Mouse (Mus musculus): ENCODE data around the gene Mcoln2. TPM values are rescaled to one million over a fixed set of nuclear protein-coding genes. Genes with fewer than 3 reads are reported as not detected.
A peak's percentile ranks its signal among the peaks of the same experiment; 100 is the strongest.

Gene Mcoln2
- polyA plus RNA-seq, 1 experiment from 2014 or later, result 8.8 TPM

DNA sequence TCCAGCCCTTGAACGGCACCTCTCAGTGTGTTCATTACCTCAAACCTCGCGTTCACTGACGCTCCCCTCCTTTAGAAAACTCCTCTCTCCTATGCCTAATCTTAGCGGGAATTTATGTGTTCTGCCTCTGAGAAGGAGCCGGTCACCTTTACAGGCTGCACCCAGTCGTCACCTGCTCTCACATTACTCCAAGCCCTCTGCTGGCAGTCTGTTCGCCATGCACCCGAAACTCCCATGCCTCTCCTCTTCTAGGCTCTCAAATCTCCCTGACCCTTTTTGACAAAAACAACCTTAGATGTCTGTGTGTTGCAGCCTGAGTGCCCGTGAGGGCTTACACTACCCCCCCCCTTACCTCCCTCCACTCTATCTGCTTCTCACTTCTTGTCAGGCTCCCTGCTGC is 13.2 kb upstream of the Mcoln2 start:
- 39% methylated on average over 10 of the region's 10 CpGs for WGBS
- Histone ChIP-seq H3K27ac (ENCODE audit: low read length) (no peak overlapping the region), H3K4me1 (ENCODE audit: control insufficient read depth, insufficient read depth, low read length) (no peaks in the 10 kb centered on the region), H3K27me3 (replicated peaks; ENCODE audit: control insufficient read depth, insufficient read depth, low read length) (no peaks in the 10 kb centered on the region), H3K4me3 (ENCODE audit: low read length) (no peak overlapping the region), H3K9me3 (ENCODE audit: control insufficient read depth, low read length) (no peaks in the 10 kb centered on the region), H3K9ac (ENCODE audit: low read depth, low read length) (no peak overlapping the region), H3K4me2 (ENCODE audit: low read depth, low read length) (no peak overlapping the region), H3K36me3 (ENCODE audit: control insufficient read depth, insufficient read depth, low read length) (no peaks in the 10 kb centered on the region)
- no peak; the same call in 1 of the 2 replicates for ATAC-seq

- H3K9ac ChIP-seq (ENCODE audit: low read depth, low read length), result no peak overlapping the region
- ATAC-seq, result no peak
- no peaks in the 10 kb centered on the region for H3K36me3 ChIP-seq (ENCODE audit: control insufficient read depth, insufficient read depth, low read length)
- H3K27me3 ChIP-seq (replicated peaks; ENCODE audit: control insufficient read depth, insufficient read depth, low read length), result no peaks in the 10 kb centered on the region
- H3K27ac ChIP-seq (ENCODE audit: low read length), result no peak overlapping the region
- no peaks in the 10 kb centered on the region for H3K4me1 ChIP-seq (ENCODE audit: control insufficient read depth, insufficient read depth, low read length)
- H3K4me2 ChIP-seq (ENCODE audit: low read depth, low read length), result no peak overlapping the region
- 91% methylated on average over 7 of the region's 7 CpGs for WGBS
- H3K4me3 ChIP-seq (ENCODE audit: low read length), result no peak overlapping the region
- no peaks in the 10 kb centered on the region for H3K9me3 ChIP-seq (ENCODE audit: control insufficient read depth, low read length)
These were observed 9.4 kb upstream of the Mcoln2 start for GRCm38 (mm10) chr3:146140276-146140675.

DNA sequence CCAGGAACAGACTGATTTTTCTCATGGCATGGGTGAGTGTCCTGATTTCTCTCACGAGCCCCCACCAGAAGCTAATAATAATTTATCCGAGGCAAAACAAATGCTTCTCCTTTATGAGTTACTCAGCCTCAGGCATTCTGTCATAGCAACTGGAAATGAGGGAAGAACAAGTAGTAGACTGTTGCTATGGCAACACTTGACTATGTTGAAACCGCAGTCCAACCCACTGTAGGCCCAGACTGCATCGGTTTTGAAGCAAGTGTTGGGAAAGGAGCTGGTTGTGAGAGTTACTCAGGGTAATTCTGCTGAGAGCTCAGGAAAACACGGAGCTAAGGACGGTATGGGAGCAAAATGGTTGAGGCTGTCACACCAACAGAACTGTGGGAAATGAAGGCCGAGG is 7.1 kb upstream of the Mcoln2 start:
- 84% methylated on average over 7 of the region's 7 CpGs for WGBS
- no peak overlapping the region for H3K4me2 ChIP-seq (ENCODE audit: low read depth, low read length)
- H3K9me3 ChIP-seq (ENCODE audit: control insufficient read depth, low read length), result no peaks in the 10 kb centered on the region
- ATAC-seq, result no peak
- no peak overlapping the region for H3K27ac ChIP-seq (ENCODE audit: low read length)
- H3K4me3 ChIP-seq (ENCODE audit: low read length), result no peak overlapping the region
- H3K27me3 ChIP-seq (replicated peaks; ENCODE audit: control insufficient read depth, insufficient read depth, low read length), result no peaks in the 10 kb centered on the region
- no peak overlapping the region for H3K9ac ChIP-seq (ENCODE audit: low read depth, low read length)
- no peaks in the 10 kb centered on the region for H3K36me3 ChIP-seq (ENCODE audit: control insufficient read depth, insufficient read depth, low read length)
- H3K4me1 ChIP-seq (ENCODE audit: control insufficient read depth, insufficient read depth, low read length), result no peaks in the 10 kb centered on the region

DNA sequence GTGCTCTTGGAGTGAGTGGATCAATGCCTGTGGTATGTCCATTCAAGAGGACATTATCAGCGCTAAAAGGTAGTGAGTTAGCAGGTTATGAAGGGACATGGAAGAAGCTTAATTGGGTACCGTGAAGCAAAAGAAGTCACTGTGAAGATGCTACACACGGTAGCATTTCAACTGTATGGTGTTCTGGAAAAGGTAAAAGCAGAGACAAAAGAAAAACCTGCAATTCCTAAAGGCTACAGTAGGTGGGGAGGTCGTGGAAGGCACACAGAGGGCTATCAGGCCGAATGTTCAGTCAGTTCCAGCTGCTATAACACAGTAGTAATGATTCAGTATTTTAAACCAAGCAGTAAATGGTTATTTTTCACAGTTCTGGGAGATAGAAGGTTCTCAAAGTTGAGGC is 4.1 kb upstream of the Mcoln2 start:
- no peak for ATAC-seq

GRCm38 (mm10) chr3:146146131-146146530 is 3.5 kb upstream of the Mcoln2 start:
- no peak for ATAC-seq
- Histone ChIP-seq H3K9ac (ENCODE audit: low read depth, low read length) (no peak overlapping the region), H3K4me2 (ENCODE audit: low read depth, low read length) (no peak overlapping the region), H3K4me3 (ENCODE audit: low read length) (no peak overlapping the region), H3K9me3 (ENCODE audit: control insufficient read depth, low read length) (no peaks in the 10 kb centered on the region), H3K4me1 (ENCODE audit: control insufficient read depth, insufficient read depth, low read length) (peaks cover 4% of the 10 kb centered on the region; the same call in 1 of the 2 replicates), H3K36me3 (ENCODE audit: control insufficient read depth, insufficient read depth, low read length) (no peaks in the 10 kb centered on the region), H3K27me3 (replicated peaks; ENCODE audit: control insufficient read depth, insufficient read depth, low read length) (no peaks in the 10 kb centered on the region), H3K27ac (ENCODE audit: low read length) (no peak overlapping the region)
- WGBS, result 69% methylated on average over 5 of the region's 5 CpGs

More for the DNA sequence above, 4.1 kb upstream of the Mcoln2 start:
- Histone ChIP-seq H3K4me3 (ENCODE audit: low read length) (no peak overlapping the region), H3K4me2 (ENCODE audit: low read depth, low read length) (no peak overlapping the region), H3K9ac (ENCODE audit: low read depth, low read length) (no peak overlapping the region), H3K27ac (ENCODE audit: low read length) (no peak overlapping the region), H3K9me3 (ENCODE audit: control insufficient read depth, low read length) (no peaks in the 10 kb centered on the region), H3K36me3 (ENCODE audit: control insufficient read depth, insufficient read depth, low read length) (no peaks in the 10 kb centered on the region), H3K4me1 (ENCODE audit: control insufficient read depth, insufficient read depth, low read length) (peaks cover 4% of the 10 kb centered on the region; the same call in 1 of the 2 replicates), H3K27me3 (replicated peaks; ENCODE audit: control insufficient read depth, insufficient read depth, low read length) (no peaks in the 10 kb centered on the region)
- 56% methylated on average over 5 of the region's 5 CpGs for WGBS

DNA sequence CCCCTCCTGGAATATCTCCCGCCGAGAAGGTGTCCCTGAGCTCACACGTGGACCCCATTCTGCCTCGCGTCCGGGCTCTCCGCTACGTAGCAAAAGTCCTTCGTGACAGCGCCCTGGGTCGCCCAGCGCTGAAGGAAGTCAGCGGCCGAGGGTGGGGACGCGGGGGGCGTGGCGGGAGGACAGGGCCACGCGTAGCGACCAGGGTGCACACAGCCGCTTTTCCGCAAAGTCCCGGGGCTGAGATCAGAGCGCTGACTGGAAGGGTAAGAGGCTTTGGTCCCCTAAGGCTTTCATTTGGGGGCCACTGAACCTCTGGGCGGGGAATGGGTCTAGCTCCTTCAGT is 396 bp downstream of the Mcoln2 start:
- peak; percentile 87 for ATAC-seq
- no peaks in the 10 kb centered on the region for H3K27me3 ChIP-seq (replicated peaks; ENCODE audit: control insufficient read depth, insufficient read depth, low read length)
- H3K4me2 ChIP-seq (ENCODE audit: low read depth, low read length), result peak overlapping the region; percentile 98
- peak overlapping the region; percentile 68 for H3K9ac ChIP-seq (ENCODE audit: low read depth, low read length)
- no peaks in the 10 kb centered on the region for H3K36me3 ChIP-seq (ENCODE audit: control insufficient read depth, insufficient read depth, low read length)
- under 1% methylated on average over 26 of the region's 26 CpGs for WGBS
- no peaks in the 10 kb centered on the region for H3K9me3 ChIP-seq (ENCODE audit: control insufficient read depth, low read length)
- peak overlapping the region; percentile 56 for H3K4me3 ChIP-seq (ENCODE audit: low read length)
- H3K27ac ChIP-seq (ENCODE audit: low read length), result peak overlapping the region; percentile 80; the same call in 1 of the 2 replicates
- peaks cover 7% of the 10 kb centered on the region; the same call in 1 of the 2 replicates for H3K4me1 ChIP-seq (ENCODE audit: control insufficient read depth, insufficient read depth, low read length)

DNA sequence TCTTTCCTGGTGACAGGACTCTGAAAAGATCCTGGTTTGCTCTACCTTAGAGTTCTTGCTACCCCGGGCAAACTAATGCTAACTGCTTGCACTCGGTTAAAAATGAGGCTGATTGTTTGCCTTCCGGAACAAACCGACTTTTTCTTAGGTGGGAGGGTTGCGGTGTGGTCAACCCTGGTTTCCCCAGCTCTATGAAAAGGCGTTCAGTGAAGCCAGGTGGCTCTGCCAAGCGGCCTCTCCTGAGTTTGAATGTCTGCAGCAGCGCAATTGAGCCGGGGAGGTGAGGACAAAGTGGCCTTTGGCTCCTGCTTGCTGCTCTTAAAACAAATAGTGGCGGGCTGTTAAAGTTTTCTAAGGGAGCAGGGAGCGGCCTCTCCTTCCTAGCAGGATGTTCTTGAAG is 927 bp downstream of the Mcoln2 start:
- H3K9ac ChIP-seq (ENCODE audit: low read depth, low read length), result peak overlapping the region; percentile 68
- no peaks in the 10 kb centered on the region for H3K9me3 ChIP-seq (ENCODE audit: control insufficient read depth, low read length)
- H3K27me3 ChIP-seq (replicated peaks; ENCODE audit: control insufficient read depth, insufficient read depth, low read length), result no peaks in the 10 kb centered on the region
- 13% methylated on average over 11 of the region's 11 CpGs for WGBS
- H3K4me1 ChIP-seq (ENCODE audit: control insufficient read depth, insufficient read depth, low read length), result peaks cover 7% of the 10 kb centered on the region; the same call in 1 of the 2 replicates
- H3K36me3 ChIP-seq (ENCODE audit: control insufficient read depth, insufficient read depth, low read length), result no peaks in the 10 kb centered on the region
- peak overlapping the region; percentile 98 for H3K4me2 ChIP-seq (ENCODE audit: low read depth, low read length)
- peak overlapping the region; percentile 56 for H3K4me3 ChIP-seq (ENCODE audit: low read length)
- peak; percentile 72 for ATAC-seq
- peak overlapping the region; percentile 80 for H3K27ac ChIP-seq (ENCODE audit: low read length)

- no peak overlapping the region for H3K4me3 ChIP-seq (ENCODE audit: low read length)
- no peaks in the 10 kb centered on the region for H3K9me3 ChIP-seq (ENCODE audit: control insufficient read depth, low read length)
- no peaks in the 10 kb centered on the region for H3K27me3 ChIP-seq (replicated peaks; ENCODE audit: control insufficient read depth, insufficient read depth, low read length)
- H3K9ac ChIP-seq (ENCODE audit: low read depth, low read length), result no peak overlapping the region
- no peak for ATAC-seq
- H3K27ac ChIP-seq (ENCODE audit: low read length), result no peak overlapping the region
- H3K4me1 ChIP-seq (ENCODE audit: control insufficient read depth, insufficient read depth, low read length), result peaks cover 7% of the 10 kb centered on the region; the same call in 1 of the 2 replicates
- WGBS, result 94% methylated on average over 10 of the region's 10 CpGs
- H3K36me3 ChIP-seq (ENCODE audit: control insufficient read depth, insufficient read depth, low read length), result no peaks in the 10 kb centered on the region
- no peak overlapping the region; the same call in 1 of the 2 replicates for H3K4me2 ChIP-seq (ENCODE audit: low read depth, low read length)
These were observed 1.7 kb downstream of the Mcoln2 start for GRCm38 (mm10) chr3:146151328-146151727.

DNA sequence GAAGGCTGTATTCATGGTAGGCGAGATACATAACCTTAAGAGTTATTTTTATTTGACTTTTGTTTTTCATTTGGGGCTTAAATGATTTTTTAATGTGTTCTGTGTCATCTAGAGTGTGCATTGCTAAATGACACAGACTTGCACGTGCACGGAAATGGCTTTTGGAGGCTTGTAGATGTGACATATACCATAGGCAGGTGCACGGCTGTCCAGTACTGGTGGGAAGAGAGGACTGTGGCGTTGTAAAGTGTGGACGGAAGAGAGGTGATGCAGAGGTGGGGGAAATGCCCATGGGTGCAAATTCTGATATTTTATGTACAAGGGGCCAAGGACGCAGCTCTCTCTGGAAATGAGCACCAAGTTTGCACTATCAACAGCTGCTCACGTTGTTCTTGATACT is 2.1 kb downstream of the Mcoln2 start:
- H3K9me3 ChIP-seq (ENCODE audit: control insufficient read depth, low read length), result no peaks in the 10 kb centered on the region
- no peaks in the 10 kb centered on the region for H3K27me3 ChIP-seq (replicated peaks; ENCODE audit: control insufficient read depth, insufficient read depth, low read length)
- ATAC-seq, result no peak
- no peak overlapping the region for H3K4me2 ChIP-seq (ENCODE audit: low read depth, low read length)
- H3K4me3 ChIP-seq (ENCODE audit: low read length), result no peak overlapping the region
- H3K27ac ChIP-seq (ENCODE audit: low read length), result no peak overlapping the region
- no peaks in the 10 kb centered on the region for H3K36me3 ChIP-seq (ENCODE audit: control insufficient read depth, insufficient read depth, low read length)
- peaks cover 7% of the 10 kb centered on the region; the same call in 1 of the 2 replicates for H3K4me1 ChIP-seq (ENCODE audit: control insufficient read depth, insufficient read depth, low read length)
- no peak overlapping the region for H3K9ac ChIP-seq (ENCODE audit: low read depth, low read length)
- WGBS, result 92% methylated on average over 8 of the region's 8 CpGs

- Histone ChIP-seq H3K27me3 (replicated peaks; ENCODE audit: control insufficient read depth, insufficient read depth, low read length) (no peaks in the 10 kb centered on the region), H3K36me3 (ENCODE audit: control insufficient read depth, insufficient read depth, low read length) (no peaks in the 10 kb centered on the region)
These were observed 2.7 kb downstream of the Mcoln2 start for GRCm38 (mm10) chr3:146152348-146152747.

More at GRCm38 (mm10) chr3:146152348-146152747, 2.7 kb downstream of the Mcoln2 start:
- Histone ChIP-seq H3K4me3 (ENCODE audit: low read length) (no peak overlapping the region), H3K27ac (ENCODE audit: low read length) (no peak overlapping the region), H3K9me3 (ENCODE audit: control insufficient read depth, low read length) (no peaks in the 10 kb centered on the region), H3K4me1 (ENCODE audit: control insufficient read depth, insufficient read depth, low read length) (peaks cover 7% of the 10 kb centered on the region; the same call in 1 of the 2 replicates), H3K4me2 (ENCODE audit: low read depth, low read length) (no peak overlapping the region), H3K9ac (ENCODE audit: low read depth, low read length) (no peak overlapping the region)
- 90% methylated on average over 8 of the region's 8 CpGs for WGBS
- ATAC-seq, result no peak

Measured in intestine, embryonic 16.5 days (tissue).